Mouse (Mus musculus): ENCODE results near the gene Fyn.

- TF ChIP-seq POLR2A (IDR thresholded peaks at IDR 0.05; ENCODE audit: borderline replicate concordance, extremely low read depth, low read depth, low read length), result no peak
- TF ChIP-seq CTCF (IDR thresholded peaks at IDR 0.05; ENCODE audit: insufficient read depth, low read length), result no peak
Measured at GRCm38 (mm10) chr10:39492146-39492545, 123.5 kb downstream of the Fyn start.

Measured in lung, adult 2 months (tissue).